Mouse (Mus musculus): ENCODE measurements around the gene Mical2.
A peak's percentile ranks its signal among the peaks of the same experiment; 100 is the strongest.

Gene Mical2

DNA sequence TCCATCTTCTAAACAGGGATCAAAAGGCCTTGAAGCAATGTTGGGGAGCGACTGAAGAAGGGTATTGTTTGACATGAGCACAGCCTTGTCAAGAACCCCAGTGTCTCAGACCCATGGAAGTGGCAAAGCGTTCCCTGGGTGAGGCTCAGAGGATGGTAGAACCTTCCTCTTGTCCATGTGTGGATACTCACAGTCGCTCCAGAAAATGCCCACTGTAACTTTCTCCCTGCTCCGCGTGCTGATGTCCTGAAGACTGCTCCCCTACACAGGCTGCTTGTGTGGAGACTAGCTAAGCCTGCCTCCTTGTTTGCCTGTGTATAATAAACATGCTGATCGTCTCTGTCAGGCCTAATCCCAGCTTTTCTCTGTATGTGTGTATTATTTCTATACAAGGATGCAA lies 228.7 kb downstream of the Mical2 start:
- DNase-seq (ENCODE audit: low spot score) = no peak

DNA sequence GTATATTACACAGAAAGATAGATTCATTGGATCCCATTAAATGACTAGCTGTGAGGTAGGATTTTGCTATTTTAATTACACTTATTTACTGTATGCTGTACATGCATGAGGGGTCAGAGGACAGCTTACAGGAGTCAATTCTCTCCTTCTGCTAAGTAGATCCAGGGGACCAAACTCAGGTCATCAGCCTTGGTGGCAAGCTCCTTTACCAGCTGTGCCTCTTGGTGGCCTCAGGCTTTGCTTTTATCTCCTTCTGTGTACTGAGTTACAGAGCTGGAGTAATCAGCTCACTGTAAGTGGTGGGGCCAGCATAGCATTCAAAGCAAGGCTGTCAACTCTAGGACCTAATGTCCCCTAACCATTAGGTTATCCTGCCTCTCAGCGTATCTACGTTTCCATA lies 229.3 kb downstream of the Mical2 start:
- DNase-seq (ENCODE audit: low spot score) = no peak

DNA sequence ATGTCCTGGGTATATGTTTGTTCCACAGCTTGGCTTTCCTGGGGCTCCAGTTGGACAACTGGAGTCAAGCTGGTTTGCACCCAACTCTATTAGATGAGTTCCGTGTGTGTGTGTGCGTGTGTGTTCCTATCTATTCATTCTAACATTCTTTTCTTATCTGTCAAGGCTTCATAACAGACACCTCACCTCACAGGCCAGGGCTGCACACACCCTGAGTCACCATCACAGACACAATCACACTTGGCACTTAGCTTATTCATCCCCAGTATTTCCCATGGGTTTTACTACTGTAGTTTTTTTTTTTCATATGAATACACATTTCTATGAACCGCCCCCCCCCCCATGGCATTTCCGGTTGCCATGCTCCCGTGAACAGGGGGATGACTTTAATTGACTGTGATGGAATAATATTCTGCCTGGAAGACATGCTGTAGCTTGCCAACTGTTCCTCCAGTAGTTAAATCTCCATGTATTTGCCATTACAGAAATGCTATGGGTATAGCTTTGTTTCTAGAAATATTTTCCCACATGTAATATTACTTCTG lies 230.0 kb downstream of the Mical2 start:
- DNase-seq (ENCODE audit: low spot score) = no peak

DNA sequence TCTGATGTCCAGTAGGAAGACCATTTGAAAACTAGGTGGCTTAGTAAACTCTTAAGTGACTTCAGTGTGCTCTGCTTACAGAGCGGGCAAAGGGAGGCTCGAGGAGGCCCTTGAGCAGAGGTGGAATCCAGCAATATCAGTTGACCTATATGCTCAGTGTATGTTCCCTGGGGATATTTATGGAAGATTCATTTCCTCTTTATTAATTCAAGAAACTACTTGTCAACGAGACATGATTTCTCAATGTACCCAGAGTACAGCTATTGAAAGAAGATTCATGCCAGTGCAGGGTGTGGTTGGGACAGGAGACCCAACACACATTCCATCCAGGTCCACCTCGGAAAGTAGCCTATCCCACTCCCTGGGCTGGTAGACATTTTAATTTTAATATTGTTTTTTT lies 231.7 kb downstream of the Mical2 start:
- DNase-seq (ENCODE audit: low spot score) = no peak

DNA sequence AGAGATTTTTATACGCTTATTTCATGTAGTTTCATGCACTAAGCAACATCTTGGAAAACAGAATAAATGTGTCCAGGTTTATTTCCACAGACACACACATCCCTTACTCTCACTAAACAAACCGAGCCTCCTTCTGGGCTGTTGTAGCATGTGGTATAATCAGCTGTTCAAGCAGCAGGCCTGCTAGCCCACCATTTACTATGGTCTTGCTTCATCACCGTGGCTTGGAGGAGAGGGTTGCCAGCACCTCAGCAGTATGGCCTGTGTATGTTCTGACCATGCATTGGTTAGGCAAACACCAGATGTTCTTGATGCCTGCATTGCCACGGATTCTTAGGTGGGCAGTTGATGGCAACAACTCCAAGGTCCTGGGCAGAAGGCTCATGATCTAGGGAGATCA lies 232.3 kb downstream of the Mical2 start:
- DNase-seq (ENCODE audit: low spot score) = no peak

DNA sequence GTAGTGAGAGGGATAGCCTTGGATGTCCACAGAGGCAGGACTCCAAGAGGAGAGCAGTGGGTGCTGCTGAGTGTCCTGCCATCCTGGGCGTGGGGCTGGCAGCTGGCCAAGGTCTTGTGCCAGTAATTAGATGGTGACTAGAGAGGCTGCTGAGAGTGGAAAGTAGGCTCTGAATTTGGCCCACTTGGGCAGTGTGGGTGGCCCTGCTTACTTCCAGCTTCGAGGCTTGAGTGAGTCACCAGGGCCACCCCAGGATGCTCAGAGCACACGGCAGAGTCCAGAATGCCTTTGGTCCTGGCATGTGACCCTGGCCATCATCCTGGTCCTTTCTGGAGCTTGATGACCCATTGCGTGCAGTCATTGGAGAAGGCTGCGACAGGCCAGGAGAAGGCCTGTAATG lies 232.8 kb downstream of the Mical2 start:
- DNase-seq (ENCODE audit: low spot score) = peak; percentile 43

All from ovary, postnatal 36 days (tissue).